Mouse (Mus musculus) intestine, postnatal 0 days (tissue): ENCODE data around the gene Slc12a8. TPM values are rescaled to one million over a fixed set of nuclear protein-coding genes. Genes with fewer than 3 reads are reported as not detected.

Experiments used
- ATAC-seq: fragments of 200-750 bp; cut with Nextera tagmentation; 2 replicates; pipeline ENCODE4 v1.8.0; 2017; ENCODE audit warnings: mild to moderate bottlenecking, moderate TSS enrichment, moderate library complexity
- H3K27ac ChIP-seq: fragments of 300-500 bp; sonication (generic); 2 replicates; pipeline ENCODE4 v1.5.1; 2014; ENCODE audit warnings: mild to moderate bottlenecking, low read depth, low read length, moderate library complexity
- H3K27me3 ChIP-seq: fragments of 300-500 bp; sonication (generic); replicated peaks from 2 replicates; pipeline ENCODE4 v1.6.1; 2014; ENCODE audit warnings: low read length, mixed read lengths; ENCODE audit not compliant: control insufficient read depth, insufficient read depth
- H3K36me3 ChIP-seq: fragments of 300-500 bp; sonication (generic); 2 replicates; pipeline ENCODE4 v1.6.1; 2014; ENCODE audit warnings: mild to moderate bottlenecking, moderate library complexity; ENCODE audit not compliant: control insufficient read depth, insufficient read depth
- H3K4me1 ChIP-seq: fragments of 300-500 bp; sonication (generic); replicated peaks from 2 replicates; pipeline ENCODE4 v1.6.1; 2014; ENCODE audit warnings: antibody characterized with exemption, low read length, mixed read lengths; ENCODE audit not compliant: control insufficient read depth, insufficient read depth
- H3K4me2 ChIP-seq: fragments of 300-500 bp; sonication (generic); replicated peaks from 2 replicates; pipeline ENCODE4 v1.6.1; 2014; ENCODE audit warnings: low read depth, mild to moderate bottlenecking, moderate library complexity
- H3K4me3 ChIP-seq: fragments of 300-500 bp; sonication (generic); 2 replicates; pipeline ENCODE4 v1.5.1; 2014; ENCODE audit warnings: low read depth, low read length
- H3K9ac ChIP-seq: fragments of 300-500 bp; sonication (generic); 2 replicates; pipeline ENCODE4 v1.6.1; 2014; ENCODE audit warnings: mild to moderate bottlenecking, low read depth, low read length
- H3K9me3 ChIP-seq: fragments of 300-500 bp; sonication (generic); 2 replicates; pipeline ENCODE4 v1.6.1; 2016; ENCODE audit warnings: mixed run types; ENCODE audit not compliant: control insufficient read depth
- CTCF ChIP-seq: sonication (generic); IDR thresholded peaks from 2 replicates; pipeline ENCODE4 v1.5.1; 2016; ENCODE audit warnings: low read depth, mild to moderate bottlenecking, control low read depth, antibody characterized with exemption, moderate library complexity
- WGBS: fragments of 180-500 bp; shearing (Covaris S2); extraction: QIAGEN DNeasy Blood & Tissue Kit; methylation state at CpG from one replicate; pipeline ENCODE4 v1.1.7; 2014; 5-methylcytosine and 5-hydroxymethylcytosine counted together
- polyA plus RNA-seq: library from polyadenylated mRNA; unstranded; fragments of >200 nt; fragmentation: Nextera tagmentation; extraction: Ambion mirVana; gene quantifications from 2 replicates; pipeline ENCODE4 v1.2.1, GENCODE M21; 2015

Gene Slc12a8
- polyA plus RNA-seq, 1 experiment from 2014 or later, result 4.9 TPM

DNA sequence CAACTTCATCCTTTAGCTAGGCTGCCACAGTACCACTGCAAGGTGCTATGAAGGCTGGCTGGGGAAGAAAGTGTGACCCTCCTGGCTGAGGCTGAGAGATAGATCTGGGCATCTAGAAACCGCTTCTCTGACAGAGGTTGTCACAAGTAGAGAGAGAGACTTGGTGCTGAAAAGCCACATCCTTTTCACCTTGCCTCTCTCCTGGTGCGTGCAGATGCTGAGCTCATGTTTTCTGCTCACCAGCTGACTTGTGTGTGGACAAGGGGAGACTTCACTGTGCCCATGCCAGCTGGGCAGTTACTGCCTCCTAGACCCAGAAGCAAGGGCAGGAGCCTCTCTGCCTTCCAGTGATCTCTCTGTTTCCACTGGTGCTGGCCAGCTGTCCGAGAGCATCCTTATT, 170.6 kb downstream of the Slc12a8 start:
- Histone ChIP-seq H3K9me3 (no peaks in the 10 kb centered on the region), H3K4me1 (no peaks in the 10 kb centered on the region), H3K4me3 (no peak overlapping the region), H3K9ac (no peak overlapping the region), H3K27me3 (no peaks in the 10 kb centered on the region), H3K36me3 (no peaks in the 10 kb centered on the region), H3K27ac (no peak overlapping the region), H3K4me2 (peak overlapping the region; percentile 10; the same call in 1 of the 2 replicates)
- TF ChIP-seq CTCF, result no peak
- WGBS, result 80% methylated on average over 3 of the region's 3 CpGs
- no peak for ATAC-seq

DNA sequence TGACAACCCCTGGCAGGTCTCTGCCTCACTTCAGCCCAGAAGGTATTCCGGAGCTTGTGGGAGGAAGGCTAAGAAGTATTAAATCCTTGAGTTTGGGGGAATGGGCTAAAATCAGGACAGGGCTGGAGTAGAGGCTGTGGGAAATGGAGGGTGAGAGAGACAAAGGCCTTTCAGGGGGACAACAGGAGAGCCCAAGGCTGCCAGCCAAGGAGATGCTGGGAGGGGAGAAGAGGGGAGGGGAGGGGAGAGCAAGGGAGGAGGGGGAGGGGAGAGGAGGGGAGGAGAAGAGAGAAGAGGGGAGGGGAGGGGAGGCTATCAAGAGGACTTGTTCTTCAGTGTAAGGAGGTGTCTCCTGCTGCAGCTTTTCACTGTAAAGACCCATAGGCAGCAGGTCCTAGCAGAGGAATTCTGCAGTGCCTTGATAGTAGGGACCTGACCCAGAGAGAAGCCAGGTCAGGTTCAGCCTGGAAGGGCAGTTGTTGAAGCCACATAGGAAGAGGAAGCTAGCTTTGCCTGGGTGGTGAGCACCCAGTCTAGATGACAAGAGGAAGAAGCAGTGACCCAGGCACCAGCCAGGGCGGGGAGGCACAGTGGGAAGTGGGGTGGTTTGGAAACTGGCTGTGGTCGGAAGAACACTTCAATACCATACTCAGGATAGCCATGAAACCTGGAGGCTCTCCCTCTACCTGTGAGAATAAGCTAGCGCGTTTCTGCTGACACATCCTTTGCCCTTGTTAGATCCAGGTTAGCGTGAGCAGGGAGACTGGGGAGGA, 174.0 kb downstream of the Slc12a8 start:
- Histone ChIP-seq H3K36me3 (no peaks in the 10 kb centered on the region), H3K4me3 (no peak overlapping the region), H3K4me1 (no peaks in the 10 kb centered on the region), H3K27me3 (no peaks in the 10 kb centered on the region), H3K9me3 (no peaks in the 10 kb centered on the region), H3K4me2 (no peak overlapping the region), H3K9ac (no peak overlapping the region), H3K27ac (no peak overlapping the region)
- no peak for ATAC-seq
- TF ChIP-seq CTCF, result no peak
- WGBS, result 78% methylated on average over 6 of the region's 6 CpGs

DNA sequence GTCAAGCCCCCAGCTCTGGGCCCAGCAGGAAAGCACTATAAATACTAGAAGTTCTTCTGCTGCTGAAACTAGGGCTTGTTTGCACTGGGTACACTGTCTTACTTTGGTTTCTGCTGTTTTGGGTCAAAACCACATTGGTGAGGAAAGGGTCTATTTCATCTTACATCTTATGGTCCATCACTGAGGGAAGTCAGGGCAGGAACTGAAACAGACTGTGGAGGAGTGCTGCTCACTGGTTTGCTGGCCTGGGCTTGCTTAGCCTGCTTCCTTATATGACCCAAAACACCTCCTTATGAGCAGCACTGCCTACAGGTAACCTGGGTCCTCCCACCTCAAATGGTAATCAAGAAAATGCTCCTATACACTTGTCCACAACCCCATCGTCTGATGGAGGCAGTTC, 176.4 kb downstream of the Slc12a8 start:
- no peaks in the 10 kb centered on the region for H3K36me3 ChIP-seq
- no peaks in the 10 kb centered on the region for H3K27me3 ChIP-seq
- no peaks in the 10 kb centered on the region for H3K9me3 ChIP-seq
- TF ChIP-seq CTCF, result no peak
- H3K9ac ChIP-seq, result no peak overlapping the region
- 91% methylated on average over 1 of the region's 1 CpGs for WGBS
- no peak overlapping the region for H3K4me3 ChIP-seq
- no peak overlapping the region for H3K27ac ChIP-seq
- H3K4me1 ChIP-seq, result no peaks in the 10 kb centered on the region
- H3K4me2 ChIP-seq, result no peak overlapping the region
- ATAC-seq, result no peak

DNA sequence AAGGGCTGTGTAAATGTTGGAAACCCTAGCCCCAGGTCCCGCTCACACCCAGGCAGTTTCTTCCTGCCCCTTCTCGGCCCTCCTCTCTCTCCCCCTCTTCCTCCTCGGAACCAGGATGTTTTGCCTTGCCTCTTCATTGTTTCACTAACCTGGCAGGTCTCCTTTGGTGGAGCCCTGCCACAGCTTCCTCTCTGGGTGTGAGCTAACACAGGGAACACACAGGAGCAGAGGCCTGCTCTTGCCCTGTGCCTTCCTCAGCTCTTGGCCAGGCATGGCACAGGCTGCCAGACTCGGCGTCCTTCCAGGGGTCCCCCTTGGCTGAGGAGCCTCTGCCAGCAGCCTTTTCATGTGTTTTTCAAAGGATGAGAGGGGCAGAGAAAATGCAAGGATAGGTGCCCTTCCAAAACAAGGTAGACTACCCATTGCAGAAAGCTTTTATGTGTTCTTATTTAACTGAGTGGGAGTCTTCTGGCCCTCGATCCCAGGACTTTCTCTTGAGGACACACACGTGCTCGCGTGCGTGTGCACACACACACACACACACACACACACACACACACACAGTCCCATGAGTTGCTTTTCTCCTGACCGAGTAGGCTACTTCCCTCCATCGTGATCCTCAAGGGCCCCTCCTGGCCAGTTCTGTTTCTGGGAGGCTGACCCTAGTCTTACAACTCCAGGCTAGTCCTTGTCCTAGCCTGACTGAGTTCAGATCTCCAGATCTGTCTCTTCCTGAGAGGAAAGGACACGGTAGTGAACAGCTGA, 179.9 kb downstream of the Slc12a8 start:
- H3K27me3 ChIP-seq, result no peaks in the 10 kb centered on the region
- H3K9ac ChIP-seq, result no peak overlapping the region
- H3K4me1 ChIP-seq, result no peaks in the 10 kb centered on the region
- no peaks in the 10 kb centered on the region for H3K36me3 ChIP-seq
- WGBS, result 71% methylated on average over 13 of the region's 13 CpGs
- TF ChIP-seq CTCF, result no peak
- H3K27ac ChIP-seq, result 0 out of 2 replicates have a peak overlapping the region, but pooled peaks have one; percentile 2
- H3K4me3 ChIP-seq, result no peak overlapping the region
- no peak for ATAC-seq
- H3K9me3 ChIP-seq, result no peaks in the 10 kb centered on the region
- no peak overlapping the region for H3K4me2 ChIP-seq

DNA sequence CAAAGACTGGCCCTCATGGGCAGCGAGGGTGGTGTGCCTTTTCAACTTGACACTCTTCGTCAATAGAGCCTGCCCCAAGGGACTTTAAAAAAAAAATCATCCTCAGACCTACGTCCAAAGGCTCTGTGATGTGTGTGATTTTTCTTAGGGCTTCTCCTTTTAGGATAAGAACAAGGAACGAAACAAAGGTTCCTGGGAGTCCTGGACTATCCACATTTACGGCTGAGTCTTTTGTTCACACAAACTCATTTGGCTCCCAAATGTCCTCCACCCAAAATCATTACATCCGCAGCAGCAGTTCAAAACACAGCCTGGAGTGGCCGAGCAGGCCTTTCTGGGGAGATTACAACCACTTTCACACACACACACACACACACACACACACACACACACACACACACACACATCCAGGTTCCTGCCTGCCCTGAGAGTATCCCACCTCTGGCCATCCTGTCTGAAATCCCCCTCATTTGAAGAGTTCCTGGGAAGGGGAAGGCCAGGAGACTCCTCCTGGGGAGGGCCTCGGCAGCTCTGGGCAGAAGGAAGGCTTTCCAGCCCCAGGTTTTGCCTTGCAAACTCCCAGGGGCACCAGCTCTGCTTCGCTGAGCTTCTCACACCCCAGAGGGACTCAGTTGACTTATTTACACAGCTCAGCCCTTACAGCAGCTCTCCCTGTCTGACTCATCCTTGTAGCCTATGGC, 180.6 kb downstream of the Slc12a8 start:
- Histone ChIP-seq H3K36me3 (no peaks in the 10 kb centered on the region), H3K9me3 (no peaks in the 10 kb centered on the region), H3K9ac (no peak overlapping the region), H3K27ac (peak overlapping the region; percentile 29; the same call in 1 of the 2 replicates), H3K4me2 (0 out of 2 replicates have a peak overlapping the region, but pooled peaks have one; percentile 3), H3K4me3 (no peak overlapping the region), H3K4me1 (no peaks in the 10 kb centered on the region), H3K27me3 (no peaks in the 10 kb centered on the region)
- 58% methylated on average over 9 of the region's 9 CpGs for WGBS
- ATAC-seq, result no peak
- no peak for TF ChIP-seq CTCF

DNA sequence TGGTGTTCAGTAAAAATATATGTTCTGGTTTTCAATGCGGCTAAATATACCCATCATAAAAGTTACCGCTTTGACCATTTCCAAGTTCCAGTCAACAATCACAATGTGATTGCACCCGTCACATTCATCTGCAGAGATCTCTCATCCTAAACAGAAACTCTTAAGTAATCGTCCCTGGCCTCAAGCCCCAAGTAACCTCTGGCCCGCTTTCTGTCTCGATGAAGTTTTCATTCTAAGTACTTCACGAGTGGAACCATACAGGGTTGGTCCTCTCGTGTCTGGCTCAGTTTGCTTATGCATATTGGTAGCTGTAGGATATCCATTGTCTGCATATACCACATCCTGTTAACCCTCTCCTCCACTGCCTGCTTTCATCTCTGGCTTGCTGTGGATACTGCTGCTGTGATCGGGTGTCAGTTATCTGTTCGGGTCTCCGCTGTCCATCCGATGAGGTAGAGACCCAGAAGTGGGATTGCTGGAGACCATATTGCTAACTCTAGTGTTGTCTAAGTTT, 181.2 kb downstream of the Slc12a8 start:
- Histone ChIP-seq H3K36me3 (no peaks in the 10 kb centered on the region), H3K4me1 (no peaks in the 10 kb centered on the region), H3K4me3 (no peak overlapping the region), H3K4me2 (no peak overlapping the region), H3K27ac (peak overlapping the region; percentile 29; the same call in 1 of the 2 replicates), H3K27me3 (no peaks in the 10 kb centered on the region), H3K9me3 (no peaks in the 10 kb centered on the region), H3K9ac (no peak overlapping the region)
- TF ChIP-seq CTCF, result no peak
- WGBS, result 40% methylated on average over 12 of the region's 12 CpGs
- no peak for ATAC-seq
